Mouse (Mus musculus) stomach, postnatal 0 days (tissue): ENCODE measurements at regions not wholly inside any gene's neighbourhood (a gene's known extent, or its start where the extent isn't known, plus 50 kb on each side); places are given as distances from the start of the nearest gene placed in this dataset.

Experiments used
- CTCF ChIP-seq: IDR thresholded peaks from 2 replicates; pipeline ENCODE4 v1.5.1; 2016; ENCODE audit warnings: antibody characterized with exemption, low read depth, mild to moderate bottlenecking, moderate library complexity
- EP300 ChIP-seq: optimal IDR thresholded peaks from 2 replicates; pipeline ENCODE3; 2016; ENCODE audit warnings: antibody characterized with exemption

DNA sequence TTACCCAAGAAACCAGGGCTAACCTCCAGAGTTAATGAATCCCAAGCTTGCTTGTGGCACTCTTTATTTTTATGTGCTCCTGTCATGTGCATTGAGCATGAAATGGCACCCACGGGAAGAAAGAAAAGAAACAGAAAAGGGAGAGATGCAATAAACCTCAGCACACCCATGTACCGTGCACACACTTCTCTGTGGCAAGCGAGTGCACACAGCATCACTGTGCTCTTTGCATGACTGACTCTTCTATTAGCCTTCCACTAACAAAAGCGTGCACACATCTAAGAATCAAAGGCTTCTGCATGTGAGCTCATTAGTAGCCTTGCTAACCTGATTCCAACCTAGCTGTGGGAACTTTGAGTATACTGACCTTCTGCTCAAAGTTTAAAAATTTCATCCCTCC lies 330.3 kb downstream of the Mllt3 start:
- TF ChIP-seq EP300 (no peak), CTCF (no peak)
